Comparison of ENCODE assay signal across 8 mouse cellular contexts in the genomic region with DNA sequence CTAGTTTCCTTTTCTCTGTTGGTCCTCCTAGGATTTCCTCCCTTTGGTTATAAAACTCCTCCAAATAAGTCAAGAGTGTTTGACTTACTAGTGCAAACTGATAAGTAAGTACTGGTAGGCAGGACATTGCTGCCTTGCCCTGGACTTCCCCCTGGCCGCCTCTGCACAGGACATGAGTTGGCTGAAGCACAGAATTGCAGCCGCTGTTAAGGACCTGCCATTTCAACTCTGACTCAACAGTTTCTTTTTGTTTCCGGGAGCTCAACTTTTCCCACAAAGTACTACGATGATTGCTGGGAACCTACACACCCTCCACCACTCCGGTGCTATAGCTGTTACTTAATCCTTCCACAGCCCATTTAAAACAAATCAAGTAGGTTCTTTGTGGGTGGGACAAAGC. TPM values are rescaled to one million over a fixed set of nuclear protein-coding genes. Genes with fewer than 3 reads are reported as not detected.
A peak's percentile ranks its signal among the peaks of the same experiment; 100 is the strongest.
DNase-seq lines count a peak whose midpoint lies in the region; ATAC-seq lines count a peak whose summit lies in the region.

No protein-coding gene starts in this region.

- H3K9ac ChIP-seq in kidney, embryonic 14.5 days (ENCODE audit: low read depth, low read length): no peak overlapping the region
- H3K9ac ChIP-seq in forebrain, embryonic 11.5 days (ENCODE audit: low read length): no peak overlapping the region

- no peaks in the 10 kb centered on the region for H3K4me1 ChIP-seq in kidney, embryonic 14.5 days (ENCODE audit: control insufficient read depth, insufficient read depth, low read length)
- no peaks in the 10 kb centered on the region for H3K4me1 ChIP-seq in forebrain, embryonic 11.5 days (replicated peaks; ENCODE audit: control insufficient read depth, insufficient read depth, low read length)

- no peaks in the 10 kb centered on the region for H3K27me3 ChIP-seq in kidney, embryonic 14.5 days (ENCODE audit: control insufficient read depth, insufficient read depth, low read length)
- H3K27me3 ChIP-seq in forebrain, embryonic 11.5 days (ENCODE audit: control insufficient read depth, insufficient read depth, low read length): no peaks in the 10 kb centered on the region

- H3K4me2 ChIP-seq in kidney, embryonic 14.5 days (replicated peaks; ENCODE audit: low read depth, low read length): no peak overlapping the region
- no peak overlapping the region for H3K4me2 ChIP-seq in forebrain, embryonic 11.5 days (ENCODE audit: low read depth, low read length, severe bottlenecking)

- intact Hi-C loops in gastrocnemius, postnatal 14 days (cut with DNase I; ENCODE audit: low total_unique reads): no loop called here

- H3K36me3 ChIP-seq in kidney, embryonic 14.5 days (ENCODE audit: control insufficient read depth, insufficient read depth, low read length): peaks cover 74% of the 10 kb centered on the region
- peaks cover 14% of the 10 kb centered on the region for H3K36me3 ChIP-seq in forebrain, embryonic 11.5 days (ENCODE audit: control insufficient read depth, insufficient read depth, low read length)

- no peaks in the 10 kb centered on the region for H3K9me3 ChIP-seq in kidney, embryonic 14.5 days (ENCODE audit: control insufficient read depth, low read length)
- no peaks in the 10 kb centered on the region for H3K9me3 ChIP-seq in forebrain, embryonic 11.5 days (ENCODE audit: control insufficient read depth, low read length)

- no peak for ATAC-seq in kidney, embryonic 14.5 days (ENCODE audit: low FRiP score, low TSS enrichment)
- ATAC-seq in megakaryocyte progenitor cell, adult 5-6 weeks (replicated peaks; ENCODE audit: poor library complexity): peak; percentile 69
- ATAC-seq in forebrain, embryonic 11.5 days (replicated peaks; ENCODE audit: low FRiP score): no peak

- no peak overlapping the region for H3K4me3 ChIP-seq in kidney, embryonic 14.5 days (ENCODE audit: low read length)
- H3K4me3 ChIP-seq in forebrain, embryonic 11.5 days (ENCODE audit: low read depth, low read length): no peak overlapping the region

- H3K27ac ChIP-seq in kidney, embryonic 14.5 days (ENCODE audit: low read depth, low read length): no peak overlapping the region
- H3K27ac ChIP-seq in forebrain, embryonic 11.5 days (ENCODE audit: low read depth, low read length): no peak overlapping the region

- WGBS in kidney, embryonic 14.5 days: 83% methylated on average over 5 of the region's 5 CpGs
- WGBS in forebrain, embryonic 11.5 days: 80% methylated on average over 5 of the region's 5 CpGs

- DNase-seq in kidney, adult 9 months: peak; percentile 47
- DNase-seq in gastrocnemius, postnatal 14 days: peak; percentile 17
- peak; percentile 56 for DNase-seq in kidney, postnatal 14 days
- no peak for DNase-seq in right cerebral cortex, adult 2 months (ENCODE audit: low spot score in 2 of 2)
- no peak for DNase-seq in forebrain, embryonic 11.5 days (ENCODE audit: low spot score)
- no peak for DNase-seq in embryo, embryonic 10.5 days (ENCODE audit: low spot score)

RNA-seq across cellular contexts. Expression of gene Plcg1, which starts 30.8 kb away (rescaled TPM):
- 32.9 and 60.3 TPM in 2 replicates for polyA plus RNA-seq in kidney, embryonic 14.5 days (2014; fragmentation: Nextera tagmentation; extraction: Ambion mirVana)
- total RNA-seq in gastrocnemius, postnatal 14 days (2021): 10 to 100 TPM; 28.5 to 36.3 TPM
- 5.8 and 9.7 TPM in 2 replicates for total RNA-seq in megakaryocyte progenitor cell, adult 5-6 weeks (2015)
- total RNA-seq in megakaryocyte progenitor cell, adult 5-6 weeks (2017): 19.5 and 24.5 TPM in 2 replicates
- polyA plus RNA-seq in forebrain, embryonic 11.5 days (2014; fragmentation: Nextera tagmentation; extraction: Ambion mirVana): 80.7 and 80.8 TPM in 2 replicates

RNA-seq across cellular contexts. Expression of gene Top1, which starts 54.6 kb away (rescaled TPM):
- polyA plus RNA-seq in kidney, embryonic 14.5 days (2014; fragmentation: Nextera tagmentation; extraction: Ambion mirVana): 108 and 120 TPM in 2 replicates
- total RNA-seq in gastrocnemius, postnatal 14 days (2021): 10 to 100 TPM; 37.7 to 40.5 TPM
- 119 and 120 TPM in 2 replicates for total RNA-seq in megakaryocyte progenitor cell, adult 5-6 weeks (2015)
- 149 and 151 TPM in 2 replicates for total RNA-seq in megakaryocyte progenitor cell, adult 5-6 weeks (2017)
- polyA plus RNA-seq in forebrain, embryonic 11.5 days (2014; fragmentation: Nextera tagmentation; extraction: Ambion mirVana): 118 and 140 TPM in 2 replicates

Comparison
In these comparisons a context has a peak if more than half of its experiments do, and no peak if none do; other contexts are left out.
1. DNase-seq: peak in kidney, adult 9 months (single experiment), gastrocnemius, postnatal 14 days (single experiment) and kidney, postnatal 14 days (single experiment); none in right cerebral cortex, adult 2 months (0 of 2), forebrain, embryonic 11.5 days (single experiment) and embryo, embryonic 10.5 days (single experiment).